Mouse (Mus musculus) G1E (cell line): ENCODE measurements around the gene Mcpt1. TPM values are rescaled to one million over a fixed set of nuclear protein-coding genes. Genes with fewer than 3 reads are reported as not detected.
"Not testable (repeated sequence)": the region's sequence is repeated elsewhere in the genome, so short reads cannot be mapped to it uniquely, and the experiment has no call there.

Source experiments
- ATAC-seq: 2 replicates; pipeline ENCODE4 v1.8.0; 2016; ENCODE audit warnings: mild to moderate bottlenecking; ENCODE audit not compliant: insufficient number of reproducible peaks, poor library complexity, low FRiP score, severe bottlenecking; ENCODE audit errors: extremely low read depth
- DNase-seq: peaks from one replicate; pipeline ENCODE4 v3.0.0; 2012; ENCODE audit warnings: low spot score
- H3K27me3 ChIP-seq: 2 replicates; pipeline ENCODE4 v1.6.1; 2012; ENCODE audit warnings: mild to moderate bottlenecking, low read length, inconsistent platforms; ENCODE audit not compliant: insufficient read depth
- H3K36me3 ChIP-seq: replicated peaks from 2 replicates; pipeline ENCODE3; 2012; ENCODE audit warnings: mild to moderate bottlenecking, inconsistent platforms
- H3K4me1 ChIP-seq: 2 replicates; pipeline ENCODE4 v1.6.1; 2012; ENCODE audit warnings: low read depth, low read length, inconsistent platforms, mixed read lengths; ENCODE audit not compliant: insufficient read depth
- H3K4me3 ChIP-seq: 2 replicates; pipeline ENCODE4 v1.5.1; 2012; ENCODE audit warnings: low read depth, mild to moderate bottlenecking, inconsistent platforms, low read length, moderate library complexity, mixed read lengths
- H3K9me3 ChIP-seq: replicated peaks from 2 replicates; pipeline ENCODE4 v1.6.1; 2012; ENCODE audit warnings: inconsistent platforms
- CTCF ChIP-seq: IDR thresholded peaks from 2 replicates; pipeline ENCODE4 v1.5.1; 2012; ENCODE audit warnings: low read depth, low read length, inconsistent platforms, mixed read lengths
- GATA1 ChIP-seq: IDR thresholded peaks from 2 replicates; pipeline ENCODE4 v1.6.1; 2012; ENCODE audit warnings: borderline replicate concordance, low read length, inconsistent platforms, mixed read lengths
- GATA2 ChIP-seq: IDR thresholded peaks from 2 replicates; pipeline ENCODE4 v1.6.1; 2012; ENCODE audit warnings: low read depth, low read length, inconsistent platforms, borderline replicate concordance
- POLR2AphosphoS5 ChIP-seq: IDR thresholded peaks from 2 replicates; pipeline ENCODE4 v1.6.1; 2012; ENCODE audit warnings: low read depth, low read length, inconsistent platforms; ENCODE audit not compliant: insufficient replicate concordance
- TAL1 ChIP-seq: conservative IDR thresholded peaks from 2 replicates; pipeline ENCODE4 v1.6.1; 2012; ENCODE audit warnings: low read depth, low read length, inconsistent platforms, mixed read lengths
- polyA plus RNA-seq: library from polyadenylated mRNA; stranded (reverse); fragments of >175 nt; gene quantifications from 2 replicates; pipeline ENCODE4 v1.2.3, GENCODE M21; 2012
- total RNA-seq, 2 experiments: library from RNA; stranded (forward) in 1 of 2; stranded (reverse) in 1 of 2; fragments of 200-1000 nt in 1 of 2; fragments of >200 nt in 1 of 2; fragmentation: Nextera tagmentation in 1 of 2; gene quantifications; 2 replicates each; pipeline ENCODE4 v1.2.3; 2014 to 2017

The Mcpt1 gene
- total and polyA plus RNA-seq, 3 experiments: 0.27 to 13.1 (median 1.6) TPM

DNA sequence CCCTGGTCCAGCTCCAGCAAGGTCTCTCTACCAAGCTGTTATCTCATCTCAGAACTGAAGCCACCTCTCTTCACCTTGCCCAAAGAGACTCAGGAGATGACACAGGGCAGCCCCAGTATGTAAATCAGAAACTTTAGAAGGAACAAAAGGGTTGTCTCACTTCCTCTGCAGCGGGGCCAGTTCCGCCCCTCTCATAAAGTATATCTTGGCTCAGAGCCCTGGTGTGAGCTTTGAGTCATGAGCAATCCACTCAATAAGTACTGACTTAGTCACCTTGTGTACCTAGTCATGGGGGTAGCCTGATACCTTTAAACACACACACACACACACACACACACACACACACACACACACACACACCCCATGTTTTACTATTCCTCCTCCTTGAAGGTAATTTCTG is 16.7 kb downstream of the Mcpt1 start:
- Histone ChIP-seq H3K4me3 (no peak overlapping the region), H3K36me3 (no peaks in the 10 kb centered on the region), H3K9me3 (no peaks in the 10 kb centered on the region), H3K4me1 (peaks cover 23% of the 10 kb centered on the region), H3K27me3 (no peaks in the 10 kb centered on the region)
- TF ChIP-seq GATA2 (no peak), POLR2AphosphoS5 (no peak), GATA1 (no peak), TAL1 (no peak), CTCF (no peak)
- ATAC-seq (no peak), DNase-seq (no peak)

DNA sequence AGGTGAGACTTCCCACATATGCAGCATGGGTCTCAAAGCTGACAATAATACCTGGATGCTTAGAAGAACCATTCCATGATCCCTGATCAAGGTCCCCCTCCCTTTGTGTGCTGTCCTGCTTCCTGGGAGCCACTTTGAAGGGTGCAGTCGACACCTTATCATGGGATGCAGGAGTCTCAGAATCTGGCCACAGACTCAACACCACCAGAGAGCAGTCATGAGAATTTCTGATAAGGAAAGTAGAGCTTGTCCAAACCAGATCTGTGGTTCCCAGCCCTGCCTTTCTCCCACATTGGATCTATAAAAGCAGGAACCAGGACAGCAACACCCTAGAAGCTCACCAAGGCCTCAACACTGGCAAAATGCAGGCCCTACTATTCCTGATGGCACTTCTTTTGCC is 24.0 kb downstream of the Mcpt1 start, which contains the start of gene Mcpt2:
Mcpt2 (plus strand) TSS at position 250 of the 400 bp plus-strand sequence.
- peaks cover 23% of the 10 kb centered on the region for H3K4me1 ChIP-seq
- not testable (repeated sequence) for H3K4me3 ChIP-seq, H3K36me3 ChIP-seq, DNase-seq, H3K9me3 ChIP-seq, ATAC-seq
- peak; percentile 58 for TF ChIP-seq TAL1
- H3K27me3 ChIP-seq: peaks cover 31% of the 10 kb centered on the region

DNA sequence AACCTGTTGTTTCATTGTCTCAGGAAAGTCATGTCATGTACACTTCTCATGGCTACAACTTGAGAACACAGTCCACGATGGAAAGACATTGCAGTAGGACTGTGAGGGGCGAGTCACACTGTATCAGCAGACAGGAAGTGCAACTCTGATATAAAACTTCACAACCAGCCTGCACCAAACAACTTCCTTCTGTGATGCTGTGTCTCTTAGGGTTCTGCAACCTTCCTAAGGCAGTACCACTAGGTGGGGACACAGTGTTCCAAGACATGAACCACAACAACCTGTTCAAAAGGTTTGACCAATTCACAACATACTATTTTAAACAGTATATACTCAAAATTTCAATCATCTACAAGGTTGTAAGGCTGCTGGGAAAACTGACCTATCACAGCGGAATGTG is 37.6 kb downstream of the Mcpt1 start:
- Histone ChIP-seq H3K4me1 (peaks cover 9% of the 10 kb centered on the region), H3K9me3 (no peaks in the 10 kb centered on the region), H3K36me3 (no peaks in the 10 kb centered on the region), H3K4me3 (no peak overlapping the region), H3K27me3 (peaks cover 58% of the 10 kb centered on the region)
- DNase-seq (no peak), ATAC-seq (no peak)
- TF ChIP-seq GATA2 (no peak), POLR2AphosphoS5 (no peak), CTCF (no peak), GATA1 (no peak)

DNA sequence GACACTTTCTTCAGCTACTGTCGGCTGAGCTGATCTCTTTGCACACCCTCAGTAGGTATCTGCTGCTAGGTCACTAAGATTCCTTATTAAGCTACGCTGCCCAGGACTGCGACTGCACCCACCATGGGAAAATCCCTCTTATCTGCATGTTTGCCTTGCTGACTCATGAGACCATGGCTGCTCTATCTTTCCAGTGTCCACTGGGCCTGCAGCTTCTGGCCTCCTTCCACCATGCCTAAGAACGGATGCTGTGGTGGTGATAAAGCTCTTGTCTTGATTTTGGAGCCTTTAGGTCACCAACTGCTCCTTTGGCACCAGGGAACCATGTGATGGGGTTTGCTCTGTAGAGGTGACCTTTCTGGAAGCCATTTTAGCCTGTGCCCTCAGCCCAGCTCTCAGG is 40.0 kb downstream of the Mcpt1 start:
- TF ChIP-seq POLR2AphosphoS5: no peak
- no peak for TF ChIP-seq GATA2
- no peak for TF ChIP-seq TAL1
- TF ChIP-seq GATA1: no peak
- TF ChIP-seq CTCF: no peak
- Histone ChIP-seq H3K27me3 (peaks cover 68% of the 10 kb centered on the region), H3K4me3 (no peak overlapping the region), H3K4me1 (peaks cover 9% of the 10 kb centered on the region), H3K36me3 (no peaks in the 10 kb centered on the region), H3K9me3 (no peaks in the 10 kb centered on the region)
- DNase-seq (no peak), ATAC-seq (peak; percentile 45; the same call in 1 of the 2 replicates)

DNA sequence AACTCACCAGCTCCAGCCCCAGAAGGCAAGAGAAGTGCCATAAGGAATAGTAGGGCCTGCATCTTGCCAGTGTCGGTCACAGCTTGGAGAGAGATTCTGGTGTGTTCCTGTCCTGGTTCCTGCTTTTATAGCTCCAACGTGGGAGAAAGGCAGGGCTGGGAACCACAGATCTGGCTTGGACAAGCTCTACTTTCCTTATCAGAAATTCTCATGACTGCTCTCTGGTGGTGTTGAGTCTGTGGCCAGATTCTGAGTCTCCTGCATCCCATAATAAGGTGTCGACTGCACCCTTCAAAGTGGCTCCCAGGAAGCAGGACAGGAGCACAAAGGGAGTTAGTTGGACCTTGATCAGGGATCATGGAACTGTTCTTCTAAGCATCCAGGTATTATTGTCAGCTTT is 44.4 kb downstream of the Mcpt1 start, which contains the start of gene Mcpt4:
Mcpt4 (minus strand) TSS at position 101 of the 400 bp plus-strand sequence.
- not testable (repeated sequence) for H3K4me1 ChIP-seq, H3K9me3 ChIP-seq, ATAC-seq, DNase-seq, H3K36me3 ChIP-seq, H3K4me3 ChIP-seq
- H3K27me3 ChIP-seq: peaks cover 41% of the 10 kb centered on the region

Other genes starting within 250 kb of the Mcpt1 start
Only the 20 nearest of the 21 such genes appear.
- gene Adcy4, start 233.9 kb upstream of the Mcpt1 start, total RNA-seq (2014; fragmentation: Nextera tagmentation): not detected in 2 replicates
- gene Adcy4, start 233.9 kb upstream of the Mcpt1 start, total RNA-seq (2017): 0.16 TPM in 1 of 2 replicates, not detected in the other
- gene Adcy4, start 233.9 kb upstream of the Mcpt1 start, polyA plus RNA-seq: 0.03 and 0.05 TPM in 2 replicates
- 0.53 TPM in 1 of 2 replicates, not detected in the other for gene Ripk3, start 229.1 kb upstream of the Mcpt1 start, total RNA-seq (2014; fragmentation: Nextera tagmentation)
- 0.23 and 0.27 TPM in 2 replicates for gene Ripk3, start 229.1 kb upstream of the Mcpt1 start, total RNA-seq (2017)
- 0.29 and 0.51 TPM in 2 replicates for gene Ripk3, start 229.1 kb upstream of the Mcpt1 start, polyA plus RNA-seq
- not detected in 2 replicates for gene Nfatc4, start 194.8 kb upstream of the Mcpt1 start, total RNA-seq (2014; fragmentation: Nextera tagmentation)
- gene Nfatc4, start 194.8 kb upstream of the Mcpt1 start, total RNA-seq (2017): 0.12 and 0.71 TPM in 2 replicates
- 0.04 TPM in 1 of 2 replicates, not detected in the other for gene Nfatc4, start 194.8 kb upstream of the Mcpt1 start, polyA plus RNA-seq
- gene Nynrin, start 164.0 kb upstream of the Mcpt1 start, total RNA-seq (2014; fragmentation: Nextera tagmentation): 4.5 and 5.6 TPM in 2 replicates
- 3.0 TPM in 2 replicates for gene Nynrin, start 164.0 kb upstream of the Mcpt1 start, total RNA-seq (2017)
- 3.7 and 4.2 TPM in 2 replicates for gene Nynrin, start 164.0 kb upstream of the Mcpt1 start, polyA plus RNA-seq
- 0.53 TPM in 1 of 2 replicates, not detected in the other for gene Cbln3, start 133.6 kb upstream of the Mcpt1 start, total RNA-seq (2014; fragmentation: Nextera tagmentation)
- gene Cbln3, start 133.6 kb upstream of the Mcpt1 start, total RNA-seq (2017): 0.58 and 0.66 TPM in 2 replicates
- 0.20 and 0.35 TPM in 2 replicates for gene Cbln3, start 133.6 kb upstream of the Mcpt1 start, polyA plus RNA-seq
- gene Khnyn, start 133.0 kb upstream of the Mcpt1 start, total RNA-seq (2014; fragmentation: Nextera tagmentation): 25.6 and 29.4 TPM in 2 replicates
- 75.1 and 81.7 TPM in 2 replicates for gene Khnyn, start 133.0 kb upstream of the Mcpt1 start, total RNA-seq (2017)
- gene Khnyn, start 133.0 kb upstream of the Mcpt1 start, polyA plus RNA-seq: 12.6 and 15.5 TPM in 2 replicates
- not detected in 2 replicates for gene Sdr39u1, start 117.7 kb upstream of the Mcpt1 start, total RNA-seq (2014; fragmentation: Nextera tagmentation)
- 2.2 and 2.8 TPM in 2 replicates for gene Sdr39u1, start 117.7 kb upstream of the Mcpt1 start, total RNA-seq (2017)
- gene Sdr39u1, start 117.7 kb upstream of the Mcpt1 start, polyA plus RNA-seq: not detected in 2 replicates
- not detected in 2 replicates for gene Cma1, start 73.3 kb upstream of the Mcpt1 start, total RNA-seq (2014; fragmentation: Nextera tagmentation)
- 194 and 209 TPM in 2 replicates for gene Cma1, start 73.3 kb upstream of the Mcpt1 start, total RNA-seq (2017)
- gene Cma1, start 73.3 kb upstream of the Mcpt1 start, polyA plus RNA-seq: not detected in 2 replicates
- gene Cma2, start 67.0 kb upstream of the Mcpt1 start, total RNA-seq (2014; fragmentation: Nextera tagmentation): not detected in 2 replicates
- 0.87 and 1.2 TPM in 2 replicates for gene Cma2, start 67.0 kb upstream of the Mcpt1 start, total RNA-seq (2017)
- gene Cma2, start 67.0 kb upstream of the Mcpt1 start, polyA plus RNA-seq: not detected in 2 replicates
- gene Mcpt9, start 12.5 kb downstream of the Mcpt1 start, total RNA-seq (2014; fragmentation: Nextera tagmentation): 1.1 TPM in 1 of 2 replicates, not detected in the other
- gene Mcpt9, start 12.5 kb downstream of the Mcpt1 start, total RNA-seq (2017): 0.05 TPM in 1 of 2 replicates, not detected in the other
- gene Mcpt9, start 12.5 kb downstream of the Mcpt1 start, polyA plus RNA-seq: not detected in 2 replicates
- not detected in 2 replicates for gene Mcpt2, start 24.1 kb downstream of the Mcpt1 start, total RNA-seq (2014; fragmentation: Nextera tagmentation)
- gene Mcpt2, start 24.1 kb downstream of the Mcpt1 start, total RNA-seq (2017): 1.1 and 2.4 TPM in 2 replicates
- gene Mcpt2, start 24.1 kb downstream of the Mcpt1 start, polyA plus RNA-seq: 0.06 TPM in 1 of 2 replicates, not detected in the other
- gene Mcpt4, start 44.3 kb downstream of the Mcpt1 start, total RNA-seq (2014; fragmentation: Nextera tagmentation): not detected in 2 replicates
- gene Mcpt4, start 44.3 kb downstream of the Mcpt1 start, total RNA-seq (2017): 0.46 and 0.66 TPM in 2 replicates
- not detected in 2 replicates for gene Mcpt4, start 44.3 kb downstream of the Mcpt1 start, polyA plus RNA-seq
- gene Mcpt8, start 67.3 kb downstream of the Mcpt1 start, total RNA-seq (2014; fragmentation: Nextera tagmentation): not detected in 2 replicates
- gene Mcpt8, start 67.3 kb downstream of the Mcpt1 start, total RNA-seq (2017): not detected in 2 replicates
- not detected in 2 replicates for gene Mcpt8, start 67.3 kb downstream of the Mcpt1 start, polyA plus RNA-seq
- not detected in 2 replicates for gene Ctsg, start 84.6 kb downstream of the Mcpt1 start, total RNA-seq (2014; fragmentation: Nextera tagmentation)
- 0.11 and 0.35 TPM in 2 replicates for gene Ctsg, start 84.6 kb downstream of the Mcpt1 start, total RNA-seq (2017)
- 0.07 and 0.16 TPM in 2 replicates for gene Ctsg, start 84.6 kb downstream of the Mcpt1 start, polyA plus RNA-seq
- gene Gzme, start 102.7 kb downstream of the Mcpt1 start, total RNA-seq (2014; fragmentation: Nextera tagmentation): not detected in 2 replicates
- not detected in 2 replicates for gene Gzme, start 102.7 kb downstream of the Mcpt1 start, total RNA-seq (2017)
- gene Gzme, start 102.7 kb downstream of the Mcpt1 start, polyA plus RNA-seq: not detected in 2 replicates
- gene Gzmd, start 114.6 kb downstream of the Mcpt1 start, total RNA-seq (2014; fragmentation: Nextera tagmentation): not detected in 2 replicates
- not detected in 2 replicates for gene Gzmd, start 114.6 kb downstream of the Mcpt1 start, total RNA-seq (2017)
- gene Gzmd, start 114.6 kb downstream of the Mcpt1 start, polyA plus RNA-seq: not detected in 2 replicates
- not detected in 2 replicates for gene Gzmg, start 141.6 kb downstream of the Mcpt1 start, total RNA-seq (2014; fragmentation: Nextera tagmentation)
- gene Gzmg, start 141.6 kb downstream of the Mcpt1 start, total RNA-seq (2017): not detected in 2 replicates
- gene Gzmg, start 141.6 kb downstream of the Mcpt1 start, polyA plus RNA-seq: not detected in 2 replicates
- not detected in 2 replicates for gene Gzmn, start 156.6 kb downstream of the Mcpt1 start, total RNA-seq (2014; fragmentation: Nextera tagmentation)
- 0.12 TPM in 1 of 2 replicates, not detected in the other for gene Gzmn, start 156.6 kb downstream of the Mcpt1 start, total RNA-seq (2017)
- not detected in 2 replicates for gene Gzmn, start 156.6 kb downstream of the Mcpt1 start, polyA plus RNA-seq
- gene Gzmf, start 193.4 kb downstream of the Mcpt1 start, total RNA-seq (2014; fragmentation: Nextera tagmentation): not detected in 2 replicates
- gene Gzmf, start 193.4 kb downstream of the Mcpt1 start, total RNA-seq (2017): 0.11 and 0.12 TPM in 2 replicates
- not detected in 2 replicates for gene Gzmf, start 193.4 kb downstream of the Mcpt1 start, polyA plus RNA-seq
- gene Gzmc, start 216.7 kb downstream of the Mcpt1 start, total RNA-seq (2014; fragmentation: Nextera tagmentation): not detected in 2 replicates
- not detected in 2 replicates for gene Gzmc, start 216.7 kb downstream of the Mcpt1 start, total RNA-seq (2017)
- gene Gzmc, start 216.7 kb downstream of the Mcpt1 start, polyA plus RNA-seq: not detected in 2 replicates